Mouse (Mus musculus): ENCODE results near the gene Tecpr2.

Gene Tecpr2

GRCm38 (mm10) chr12:111006339-111006738 lies 117.3 kb downstream of the Tecpr2 start:
- WGBS = 71% methylated on average over 5 of the region's 5 CpGs

- 77% methylated on average over 14 of the region's 14 CpGs for WGBS
Measured at GRCm38 (mm10) chr12:111007134-111008103, 118.4 kb downstream of the Tecpr2 start.

- 60% methylated on average over 11 of the region's 11 CpGs for WGBS
Measured at GRCm38 (mm10) chr12:111008500-111009490, 119.7 kb downstream of the Tecpr2 start.

GRCm38 (mm10) chr12:111009615-111010257 lies 120.7 kb downstream of the Tecpr2 start:
- WGBS = 86% methylated on average over 6 of the region's 6 CpGs

GRCm38 (mm10) chr12:111016807-111017206 lies 127.7 kb downstream of the Tecpr2 start:
- WGBS = 86% methylated on average over 3 of the region's 3 CpGs

GRCm38 (mm10) chr12:111018068-111018467 lies 129.0 kb downstream of the Tecpr2 start:
- 92% methylated on average over 11 of the region's 11 CpGs for WGBS

GRCm38 (mm10) chr12:111019086-111019485 lies 130.0 kb downstream of the Tecpr2 start:
- WGBS = 88% methylated on average over 2 of the region's 2 CpGs

GRCm38 (mm10) chr12:111021138-111021537 lies 132.1 kb downstream of the Tecpr2 start:
- 62% methylated on average over 1 of the region's 1 CpGs for WGBS

- WGBS = 86% methylated on average over 3 of the region's 3 CpGs
Measured at GRCm38 (mm10) chr12:111021577-111021976, 132.5 kb downstream of the Tecpr2 start.
